Mouse (Mus musculus) cerebellum, adult (tissue): Measurements from ENCODE around the gene Lrrc71.
A peak's percentile ranks its signal among the peaks of the same experiment; 100 is the strongest.

Experiments
- ATAC-seq: cut with Nextera tagmentation; 2 replicates; pipeline ENCODE4 v1.9.2; 2017; ENCODE audit warnings: mild to moderate bottlenecking, moderate library complexity, mixed read lengths; ENCODE audit not compliant: insufficient number of reproducible peaks, low FRiP score, low TSS enrichment

Gene Lrrc71

DNA sequence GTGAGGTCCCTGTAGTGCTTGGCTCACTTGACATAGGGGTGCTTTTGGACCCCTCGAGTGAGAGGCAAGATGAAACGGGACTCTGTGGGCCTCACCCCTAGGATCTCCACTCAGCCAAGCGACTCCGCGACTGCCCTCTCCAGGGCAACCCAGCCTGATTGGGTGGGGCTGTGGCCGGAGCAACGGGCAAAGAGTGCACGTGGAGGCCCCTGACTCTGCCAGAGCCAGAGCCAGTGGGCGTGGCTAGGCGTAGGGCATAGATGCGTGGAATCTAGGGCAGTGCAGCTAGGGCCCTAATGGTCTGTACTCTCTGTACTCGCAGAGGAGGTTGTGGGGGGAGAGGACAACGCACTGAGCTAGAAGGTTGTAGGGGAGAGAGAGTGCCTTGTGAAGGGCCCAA lies at the start of gene Lrrc71:
TSS of gene Lrrc71 (minus strand) at position 195 of the 400 bp plus-strand sequence.
- ATAC-seq: no peak

DNA sequence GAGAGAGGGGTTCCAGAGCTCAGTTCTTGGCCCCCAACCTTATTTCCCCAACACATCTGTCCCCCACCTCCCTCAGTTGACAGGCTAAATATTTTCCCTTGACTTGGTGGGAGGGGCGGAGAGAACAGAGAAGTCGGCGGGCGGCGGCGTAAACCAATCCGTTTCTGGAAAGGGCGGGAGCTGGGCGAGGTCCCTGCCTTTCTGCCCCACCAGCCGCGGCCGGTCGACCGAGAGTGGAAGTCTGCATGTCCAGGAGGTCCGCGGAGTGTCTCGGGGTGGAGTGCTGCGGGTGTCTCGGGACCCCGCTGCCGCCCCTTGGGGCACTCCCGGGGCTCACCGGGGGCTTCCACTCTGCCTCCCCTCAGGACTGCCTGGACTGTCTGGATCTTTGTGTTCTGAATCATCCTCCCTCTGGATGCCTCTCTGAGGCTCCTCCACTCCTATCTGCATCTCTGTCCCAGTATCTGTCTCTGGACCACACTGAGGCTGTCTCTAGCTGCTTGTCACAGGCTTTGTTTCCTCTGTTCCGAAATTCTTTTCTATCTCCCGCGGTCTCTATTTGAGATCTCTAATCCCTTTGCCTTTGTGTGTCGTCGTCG lies 48.4 kb upstream of the Lrrc71 start, which contains the start of gene Insrr:
TSS of gene Insrr (plus strand) at position 216 of the 599 bp plus-strand sequence.
- no peak for ATAC-seq

DNA sequence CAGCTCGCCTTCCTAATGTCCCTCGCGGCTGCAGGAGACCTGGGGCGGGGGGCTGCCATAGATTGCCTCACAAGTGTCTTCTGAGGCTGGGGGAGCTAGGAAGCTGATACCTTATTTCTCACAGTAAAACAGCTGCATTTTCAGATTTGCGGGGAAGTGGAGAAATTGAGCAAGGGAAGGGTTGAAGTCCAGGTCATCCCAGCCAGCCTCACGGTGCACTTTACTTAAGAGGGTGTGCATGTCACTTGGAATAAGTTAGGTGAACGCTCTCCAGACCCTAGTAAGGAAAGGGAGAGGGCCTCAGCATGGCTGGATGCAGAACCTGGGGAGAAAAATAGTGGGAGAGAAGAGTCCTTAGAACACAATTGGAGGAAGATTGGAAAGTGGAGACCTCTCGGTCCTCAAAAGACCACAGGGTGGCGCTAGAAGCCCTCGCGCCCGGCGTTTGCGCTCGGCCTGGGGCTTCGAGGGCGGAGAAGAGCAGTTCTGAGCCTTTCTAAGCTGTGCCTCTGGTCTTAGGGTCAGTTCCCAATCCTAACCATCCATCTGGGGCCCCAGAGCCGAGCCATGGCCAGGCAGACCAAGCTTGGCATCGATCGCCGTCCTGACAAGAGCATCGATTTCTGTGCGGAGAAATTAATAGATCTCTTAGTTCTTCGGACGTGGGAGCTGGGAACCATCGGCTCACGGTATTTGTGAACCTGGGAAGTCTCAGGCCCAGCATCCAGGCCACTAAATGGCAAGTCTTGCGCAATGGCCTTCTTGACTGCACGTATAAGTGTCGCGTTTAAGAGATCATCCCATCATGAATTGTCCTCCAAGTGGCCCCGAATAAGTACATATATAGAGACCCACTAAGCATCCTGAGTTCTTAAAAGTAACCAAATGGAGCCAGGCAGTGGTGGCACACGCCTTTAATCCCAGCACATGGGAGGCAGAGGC lies 47.2 kb upstream of the Lrrc71 start:
- ATAC-seq: no peak

DNA sequence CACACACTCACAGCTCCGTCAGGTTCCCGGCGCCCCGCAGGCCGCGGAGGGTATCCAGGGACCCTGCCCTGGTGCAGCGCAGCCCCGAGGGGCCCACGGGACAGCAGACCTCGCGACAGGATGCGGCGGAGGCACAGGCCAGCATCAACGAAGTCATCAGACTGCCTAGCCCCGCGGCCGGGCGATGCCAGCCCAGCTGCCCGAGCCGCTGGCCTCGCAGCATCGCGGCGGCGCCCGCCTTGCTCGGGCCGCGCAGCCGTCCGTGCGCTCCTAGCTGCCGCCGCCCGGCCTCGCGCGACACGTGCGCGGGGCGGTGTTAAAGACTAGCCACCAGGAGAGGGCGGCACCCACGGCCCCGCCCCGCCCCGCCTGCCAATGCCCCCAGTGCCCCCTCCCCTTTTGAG lies 46.5 kb upstream of the Lrrc71 start, which contains the start of gene Ntrk1:
TSS of gene Ntrk1 (minus strand) at position 241 of the 404 bp plus-strand sequence.
- ATAC-seq: no peak

DNA sequence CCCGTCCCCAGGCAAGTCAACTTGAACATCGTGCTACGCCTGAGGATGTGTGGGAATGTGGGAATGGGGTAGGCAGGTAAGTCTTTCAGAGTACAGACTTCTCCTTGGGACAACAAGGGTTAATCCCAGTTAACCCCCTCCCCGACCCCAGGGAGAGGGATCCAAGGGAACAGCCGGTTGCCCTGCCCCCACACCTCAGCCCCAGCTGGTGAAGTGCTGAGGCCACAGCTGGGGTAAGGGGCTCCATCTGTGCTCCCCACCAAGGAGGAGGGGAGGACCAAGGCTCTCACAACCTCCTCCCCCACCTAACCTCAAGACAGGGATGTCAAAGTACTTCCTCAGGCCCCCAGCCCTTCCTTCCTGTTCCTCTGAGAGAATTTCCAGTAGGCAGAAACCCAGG lies 41.3 kb upstream of the Lrrc71 start:
- no peak for ATAC-seq

DNA sequence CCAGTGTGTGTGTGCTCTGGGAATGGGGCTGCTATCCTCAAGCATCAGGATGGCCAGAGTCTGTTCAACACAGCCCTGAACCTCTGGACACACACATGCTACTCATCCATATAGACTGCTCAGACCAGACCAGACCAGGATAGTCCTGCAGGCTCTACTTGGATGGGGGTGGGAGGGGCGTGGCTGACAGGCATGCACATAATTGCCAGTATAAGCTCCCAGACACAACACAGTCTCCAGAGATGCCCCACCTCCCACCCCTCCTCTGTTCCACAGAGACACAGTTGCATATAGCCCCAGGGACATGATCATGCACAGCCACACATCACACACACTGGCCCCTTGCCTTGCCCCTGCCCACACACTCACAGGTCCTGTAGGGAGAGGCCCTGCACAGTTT lies 40.8 kb upstream of the Lrrc71 start:
- no peak for ATAC-seq

DNA sequence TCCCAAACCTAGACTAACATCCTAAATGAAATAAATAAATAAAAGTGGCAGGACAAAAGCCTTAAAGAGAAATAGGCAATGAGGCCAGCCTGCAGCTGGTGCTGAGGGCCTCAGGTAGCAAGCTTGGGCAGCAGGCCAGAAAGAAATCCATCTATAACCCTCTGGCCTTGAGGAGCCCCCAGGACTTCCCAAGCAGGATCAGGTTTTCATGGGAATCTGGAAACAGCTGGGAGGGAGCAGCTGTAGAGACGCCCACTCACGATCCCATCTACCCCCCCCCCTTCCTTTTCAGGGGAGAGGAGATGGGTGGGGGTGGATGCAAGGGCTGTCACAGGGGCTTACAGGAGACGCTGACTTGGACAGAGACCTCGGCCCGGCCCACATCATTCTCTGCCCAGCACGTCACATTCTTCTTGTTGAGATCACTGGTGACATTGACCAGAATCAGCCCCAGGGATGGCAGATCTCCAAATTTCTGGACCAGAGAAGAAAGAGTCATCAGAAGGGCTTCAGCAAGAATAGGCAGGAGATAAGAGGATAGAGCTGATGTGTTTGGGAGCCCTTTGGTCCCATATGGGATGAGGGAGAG lies 37.3 kb upstream of the Lrrc71 start:
- no peak for ATAC-seq

DNA sequence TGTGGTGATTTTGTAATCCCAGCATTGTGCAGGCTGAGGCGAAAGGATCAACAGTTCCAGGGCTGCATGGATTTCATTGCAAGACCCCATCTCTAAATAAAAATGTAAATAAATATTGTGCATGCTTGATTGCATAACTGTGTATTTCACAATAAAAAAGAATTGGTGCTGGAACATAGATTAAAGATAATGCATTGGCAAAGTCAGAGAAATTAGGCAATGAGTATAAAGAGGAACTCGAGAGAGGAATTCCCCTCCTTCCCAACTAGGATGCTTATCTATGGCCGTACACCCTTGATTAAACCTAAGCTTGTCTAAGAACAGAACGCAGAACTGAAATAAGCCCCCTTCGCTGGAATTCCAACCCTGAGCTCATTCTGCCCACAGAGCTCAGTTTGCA lies 36.7 kb upstream of the Lrrc71 start:
- ATAC-seq: no peak

DNA sequence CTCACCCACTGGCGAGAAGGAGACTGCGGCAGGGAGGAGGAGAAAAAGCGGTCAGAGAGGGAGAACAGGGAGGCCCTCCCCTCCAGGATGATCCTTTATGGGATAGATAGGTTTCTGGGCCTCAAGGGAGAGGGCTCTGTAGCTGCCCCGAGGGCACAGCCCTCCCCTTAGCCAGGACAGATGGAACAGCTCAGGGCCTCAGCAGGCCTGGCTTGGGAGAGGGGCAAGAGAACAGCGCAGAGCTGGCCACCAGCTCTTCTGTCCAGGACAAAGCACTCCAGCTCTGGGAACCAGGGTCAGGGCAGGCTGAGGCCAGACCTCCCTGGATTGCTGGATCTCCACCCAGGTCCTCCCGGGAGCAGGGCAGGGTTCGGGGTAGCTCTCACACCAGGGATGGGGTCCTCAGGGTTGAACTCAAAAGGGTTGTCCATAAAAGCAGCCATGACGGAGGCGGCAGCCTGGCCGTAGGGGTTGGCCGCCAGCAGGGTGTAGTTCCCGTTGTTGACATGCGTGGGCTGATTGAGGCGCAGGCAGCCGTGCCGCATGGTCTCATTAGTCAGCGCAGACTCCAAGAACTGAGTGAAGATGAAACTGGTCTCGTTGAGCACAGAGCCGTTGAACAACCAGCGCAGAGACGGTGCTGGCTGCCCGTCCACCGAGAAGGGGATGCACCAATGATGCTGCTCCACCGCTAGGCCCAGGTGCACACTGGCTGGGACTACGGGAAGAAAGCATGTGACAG lies 35.0 kb upstream of the Lrrc71 start:
- ATAC-seq: 0 out of 2 replicates have a peak, but pooled peaks have one; percentile 24

DNA sequence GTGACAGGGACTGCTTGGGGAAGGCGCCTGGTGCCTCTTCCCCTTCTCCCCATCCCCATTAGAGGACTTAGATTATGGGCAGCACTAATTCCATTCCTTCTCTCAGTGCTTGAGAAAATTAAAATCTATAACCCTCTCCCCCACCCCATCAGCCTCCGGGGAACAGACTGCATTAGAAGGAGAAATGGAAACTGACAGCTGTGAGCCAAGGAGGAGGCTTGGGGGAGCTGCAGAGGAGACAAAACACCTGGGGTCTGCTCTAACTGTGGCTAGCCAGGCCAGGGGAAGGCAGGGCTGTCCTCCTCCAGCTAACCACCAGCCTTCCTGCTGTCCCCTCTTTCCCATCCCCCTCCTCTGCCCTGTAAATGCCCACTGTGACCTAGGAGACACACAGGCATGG lies 30.7 kb upstream of the Lrrc71 start:
- no peak for ATAC-seq

DNA sequence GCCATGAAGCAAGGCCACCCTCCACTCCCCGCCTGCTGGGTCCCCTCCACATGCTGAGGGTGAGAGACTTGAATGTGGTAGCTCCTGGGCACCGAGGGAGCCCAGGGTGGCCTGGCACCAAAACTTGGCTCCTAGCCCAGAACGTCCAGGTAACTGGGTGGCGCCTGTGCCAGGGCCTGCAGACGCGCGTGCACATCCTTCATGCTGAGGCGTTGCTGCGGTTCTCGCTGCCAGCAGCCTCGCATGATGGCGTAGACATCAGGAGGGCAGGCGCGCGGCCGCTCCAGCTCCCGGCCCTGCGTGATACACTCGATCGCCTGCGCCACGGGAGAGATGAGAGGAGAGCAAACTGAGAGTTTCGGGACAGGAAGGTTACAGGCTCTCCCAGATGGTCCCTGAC lies 29.9 kb upstream of the Lrrc71 start:
- ATAC-seq: no peak

DNA sequence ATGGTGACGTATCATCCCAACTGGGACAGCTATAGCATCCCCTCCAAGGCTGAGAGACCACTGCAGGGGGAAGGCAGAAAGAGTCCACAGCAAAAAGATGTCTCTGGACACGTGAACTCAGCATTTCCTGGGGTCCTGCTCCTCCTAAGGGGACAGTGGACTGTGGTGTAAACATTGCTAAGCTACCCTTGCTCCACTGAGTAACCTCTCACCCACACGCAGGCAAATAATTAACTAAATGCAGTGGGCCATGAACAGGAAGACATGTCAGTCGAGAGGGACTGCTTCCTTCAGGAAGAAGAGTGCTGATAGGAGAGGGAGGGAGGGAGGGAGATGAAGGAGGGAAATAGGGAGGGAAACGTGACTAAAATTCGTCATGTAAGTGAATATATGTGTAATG lies 22.7 kb upstream of the Lrrc71 start:
- no peak for ATAC-seq

DNA sequence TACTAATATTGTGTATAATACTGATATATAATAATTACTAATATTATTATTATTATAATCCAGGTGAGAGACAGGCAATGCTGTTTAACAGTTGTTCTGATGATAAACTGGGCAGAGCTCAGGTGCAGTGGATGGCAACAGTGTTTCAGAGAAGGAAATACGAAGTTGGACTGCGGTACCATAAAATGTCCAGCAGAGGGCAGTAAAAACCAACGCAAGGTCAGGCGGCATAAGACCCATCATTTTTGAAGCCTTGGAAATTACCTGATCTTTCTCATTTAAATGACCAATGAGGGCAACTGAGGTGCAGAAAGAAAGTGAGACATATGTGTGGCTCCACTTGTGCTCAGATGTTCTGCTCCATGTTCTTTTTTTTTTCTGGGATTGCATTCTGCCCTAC lies 21.9 kb upstream of the Lrrc71 start:
- no peak for ATAC-seq

DNA sequence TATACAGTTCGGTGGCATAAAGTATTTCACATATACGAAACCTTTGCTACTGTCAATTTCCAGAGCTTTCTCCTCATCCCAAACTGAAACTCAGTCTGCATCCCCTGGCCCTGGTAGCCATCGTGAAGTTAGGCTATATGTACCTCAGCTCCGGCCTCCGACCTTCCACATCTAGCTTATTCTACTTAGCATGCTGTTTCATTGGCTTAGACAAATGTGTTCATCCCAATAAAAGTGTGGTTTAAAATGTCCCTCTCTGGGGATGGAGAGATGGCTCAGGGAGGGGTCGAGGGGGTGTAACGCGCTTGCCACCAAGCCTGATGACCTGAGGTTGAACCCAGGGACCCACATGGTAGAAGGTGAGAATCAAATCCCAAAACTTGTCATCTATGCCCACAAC lies 21.1 kb upstream of the Lrrc71 start:
- no peak for ATAC-seq

DNA sequence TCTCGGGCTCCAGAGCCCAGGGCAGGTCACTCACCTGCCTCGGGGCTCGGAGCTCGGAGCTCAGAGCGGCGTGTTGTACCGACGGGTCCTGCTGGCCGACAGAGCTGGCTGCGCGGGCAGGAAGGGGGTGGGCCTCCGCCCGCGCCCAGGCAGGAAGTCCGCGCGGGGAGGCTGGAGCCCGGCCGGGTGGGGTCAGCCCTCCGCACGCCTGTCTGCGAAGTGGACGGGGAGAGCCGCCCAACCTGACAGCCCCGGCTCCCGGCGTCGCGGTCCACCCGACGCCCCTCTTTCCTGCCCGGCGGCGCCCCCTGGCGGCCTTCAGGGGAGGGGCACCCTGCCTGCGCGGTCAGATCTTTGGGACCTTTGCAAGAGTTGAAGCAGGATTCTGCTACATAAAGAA lies 20.4 kb upstream of the Lrrc71 start:
- ATAC-seq: no peak

DNA sequence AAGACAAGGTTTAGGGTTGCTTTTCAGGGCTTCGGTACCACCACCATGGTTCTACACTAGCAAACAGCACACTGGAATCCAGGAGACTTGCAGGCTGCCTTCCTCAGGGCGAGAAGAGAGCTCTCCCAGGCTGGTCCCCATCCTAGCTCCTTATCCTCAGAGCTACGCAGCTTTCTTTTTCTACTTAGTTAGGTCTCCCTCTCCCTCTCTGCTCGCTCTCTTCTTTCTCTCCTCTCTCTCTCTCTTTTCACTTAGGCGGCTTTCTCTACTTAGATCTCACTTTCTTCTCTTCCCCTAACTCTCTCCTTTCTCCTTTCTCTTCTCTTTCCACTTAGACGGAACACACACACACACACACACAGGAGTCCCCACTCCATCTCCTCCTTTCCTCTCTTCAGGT lies 20.0 kb upstream of the Lrrc71 start:
- no peak for ATAC-seq

DNA sequence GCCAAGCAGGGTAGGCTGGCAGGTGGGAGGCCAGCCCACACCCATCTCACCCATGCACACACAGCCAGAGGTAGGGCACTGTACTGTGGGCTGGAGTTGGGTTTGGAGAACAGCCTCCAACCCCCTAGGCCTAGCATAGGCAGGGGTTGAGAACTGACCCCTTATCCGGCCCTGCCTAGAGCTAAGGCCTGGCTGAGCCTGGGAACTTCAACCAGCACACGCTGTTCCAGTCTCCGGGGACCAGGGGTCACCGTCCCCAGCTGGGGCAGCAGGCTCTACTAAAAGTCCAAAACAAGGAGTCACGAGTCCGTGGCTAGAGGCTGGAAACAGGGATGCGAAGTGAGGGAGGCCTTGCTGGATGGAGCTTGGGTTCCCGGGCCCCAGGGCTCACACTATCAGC lies 19.3 kb upstream of the Lrrc71 start:
- no peak for ATAC-seq

DNA sequence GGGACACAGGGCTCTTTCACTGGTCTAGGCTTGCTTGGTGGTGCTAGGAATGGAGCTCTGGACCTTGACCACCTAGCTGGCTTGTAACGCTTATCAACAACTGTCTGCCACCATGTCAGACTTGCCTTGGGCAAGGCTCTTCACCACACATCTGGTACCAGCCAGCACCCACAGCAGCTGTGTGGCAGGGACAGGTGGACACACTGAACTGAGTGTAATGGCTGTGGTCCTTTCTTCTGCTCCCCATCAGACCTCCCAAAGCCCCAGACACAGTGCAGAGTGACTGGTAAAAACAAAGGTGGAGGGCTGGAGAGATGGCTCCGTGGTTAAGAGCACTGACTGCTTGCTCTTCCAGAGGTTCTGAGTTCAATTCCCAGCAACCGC lies 17.9 kb upstream of the Lrrc71 start:
- ATAC-seq: no peak

DNA sequence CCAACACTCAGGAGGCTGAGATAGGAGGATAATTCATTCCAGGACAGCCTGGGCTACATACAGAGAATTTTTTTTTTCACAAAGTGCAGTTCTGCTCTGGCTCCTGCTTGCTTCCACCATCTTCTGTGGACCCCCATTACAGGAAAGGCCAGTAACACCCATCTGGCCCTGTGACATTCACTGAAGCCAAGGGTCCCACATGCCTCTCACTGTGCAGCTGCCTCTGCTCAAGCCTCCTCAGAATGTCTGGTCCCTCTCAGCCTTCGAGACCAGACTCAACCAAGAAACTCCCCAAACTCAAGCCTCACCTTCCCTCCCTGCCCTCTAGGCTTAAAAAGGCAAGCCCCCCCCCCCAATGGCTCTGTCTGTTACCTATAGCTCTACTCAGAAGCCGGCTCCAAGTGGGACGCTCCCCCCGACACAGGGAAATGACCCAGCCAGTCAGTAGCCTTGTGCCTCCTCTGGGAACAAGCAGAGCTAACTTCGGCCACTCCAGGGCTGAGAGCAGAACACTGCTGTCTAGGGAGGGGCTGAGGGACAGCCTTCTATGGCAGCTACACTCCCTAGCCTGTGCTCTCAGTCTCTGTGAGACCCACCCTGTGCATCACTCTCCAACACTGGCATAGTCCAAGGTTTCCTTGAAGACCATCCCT lies 17.3 kb upstream of the Lrrc71 start:
- no peak for ATAC-seq

DNA sequence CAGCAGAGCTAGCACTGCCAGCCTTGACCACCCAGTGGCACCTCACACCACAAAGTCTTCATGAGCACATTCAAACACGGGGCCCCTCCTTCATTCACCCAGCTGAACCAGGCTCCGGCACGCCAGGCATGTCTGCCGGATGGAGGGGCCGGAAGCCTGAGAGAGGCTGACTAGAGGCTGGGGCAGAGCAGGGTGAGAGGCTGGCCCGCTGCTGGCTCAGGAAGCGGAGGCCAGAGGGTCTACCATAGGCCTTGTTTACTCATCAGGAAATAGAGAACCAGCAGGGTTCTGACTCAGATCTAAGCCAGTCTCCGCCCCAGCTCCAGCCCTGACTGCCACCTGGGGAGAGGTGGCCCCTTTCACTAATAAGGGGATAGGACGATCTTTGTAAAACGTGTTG lies 16.7 kb upstream of the Lrrc71 start:
- ATAC-seq: no peak
